Mouse (Mus musculus) midbrain, postnatal 0 days (tissue): ENCODE data around the gene Nemf. TPM values are rescaled to one million over a fixed set of nuclear protein-coding genes. Genes with fewer than 3 reads are reported as not detected.
A peak's percentile ranks its signal among the peaks of the same experiment; 100 is the strongest.

ENCODE experiments used
- ATAC-seq: fragments of 200-750 bp; cut with Nextera tagmentation; 2 replicates; pipeline ENCODE4 v1.8.0; 2017; ENCODE audit warnings: moderate number of reproducible peaks, mild to moderate bottlenecking, moderate TSS enrichment, moderate library complexity; ENCODE audit not compliant: low FRiP score
- DNase-seq: peaks from one replicate; pipeline ENCODE4 v3.0.0-alpha.2; 2015; ENCODE audit warnings: low spot score
- H3K27ac ChIP-seq: fragments of 300-500 bp; sonication (generic); 2 replicates; pipeline ENCODE4 v1.5.1; 2014; ENCODE audit warnings: low read depth, mild to moderate bottlenecking, low read length, mixed read lengths
- H3K27me3 ChIP-seq: fragments of 300-500 bp; sonication (generic); 2 replicates; pipeline ENCODE4 v1.6.1; 2014; ENCODE audit warnings: low read length, control low read depth, mixed read lengths; ENCODE audit not compliant: insufficient read depth
- H3K36me3 ChIP-seq: fragments of 300-500 bp; sonication (generic); 2 replicates; pipeline ENCODE4 v1.6.1; 2014; ENCODE audit warnings: low read length, control low read depth, mixed read lengths; ENCODE audit not compliant: insufficient read depth
- H3K4me1 ChIP-seq: fragments of 300-500 bp; sonication (generic); 2 replicates; pipeline ENCODE4 v1.6.1; 2014; ENCODE audit warnings: mild to moderate bottlenecking, control low read depth, antibody characterized with exemption, low read length, mixed read lengths; ENCODE audit not compliant: insufficient read depth
- H3K4me2 ChIP-seq: fragments of 300-500 bp; sonication (generic); 2 replicates; pipeline ENCODE4 v1.6.1; 2014; ENCODE audit warnings: low read depth, mild to moderate bottlenecking, low read length, mixed read lengths; ENCODE audit not compliant: poor library complexity, severe bottlenecking
- H3K4me3 ChIP-seq: fragments of 300-500 bp; sonication (generic); 2 replicates; pipeline ENCODE4 v1.5.1; 2014; ENCODE audit warnings: low read depth, mild to moderate bottlenecking, low read length, moderate library complexity
- H3K9ac ChIP-seq: fragments of 300-500 bp; sonication (generic); replicated peaks from 2 replicates; pipeline ENCODE4 v1.6.1; 2014; ENCODE audit warnings: mild to moderate bottlenecking, low read length, moderate library complexity, mixed read lengths; ENCODE audit not compliant: poor library complexity, severe bottlenecking
- H3K9me3 ChIP-seq: fragments of 300-500 bp; sonication (generic); 2 replicates; pipeline ENCODE4 v1.6.1; 2016; ENCODE audit warnings: low read length, control low read depth
- CTCF ChIP-seq: IDR thresholded peaks from 2 replicates; pipeline ENCODE4 v1.5.1; 2016; ENCODE audit warnings: antibody characterized with exemption, mild to moderate bottlenecking
- WGBS: fragments of 180-500 bp; shearing (Covaris S2); extraction: QIAGEN DNeasy Blood & Tissue Kit; methylation state at CpG from one replicate; pipeline ENCODE4 v1.1.7; 2014; 5-methylcytosine and 5-hydroxymethylcytosine counted together
- polyA plus RNA-seq: library from polyadenylated mRNA; unstranded; fragments of >200 nt; fragmentation: Nextera tagmentation; extraction: Ambion mirVana; gene quantifications from 2 replicates; pipeline ENCODE4 v1.2.1, GENCODE M21; 2015
- total RNA-seq: library from RNA; depleted of rRNA; stranded (reverse); fragments of >200 nt; gene quantifications from 2 replicates; pipeline ENCODE4 v1.2.3, GENCODE M21; 2014

The Nemf gene
- total and polyA plus RNA-seq, 2 experiments from 2014 or later: 24.0 to 69.6 TPM

GRCm38 (mm10) chr12:69297411-69298150, 59.4 kb downstream of the Nemf start:
- Histone ChIP-seq H3K9ac (peak overlapping the region; percentile 97), H3K4me1 (peaks cover 4% of the 10 kb centered on the region; the same call in 1 of the 2 replicates), H3K27me3 (no peaks in the 10 kb centered on the region), H3K36me3 (peaks cover 14% of the 10 kb centered on the region), H3K4me3 (peak overlapping the region; percentile 96), H3K9me3 (no peaks in the 10 kb centered on the region), H3K27ac (peak overlapping the region; percentile 96), H3K4me2 (peak overlapping the region; percentile 78)
- peak; percentile 36 for DNase-seq
- WGBS: 15% methylated on average over 20 of the region's 20 CpGs
- ATAC-seq: no peak
- no peak for TF ChIP-seq CTCF

GRCm38 (mm10) chr12:69296511-69297410, 60.2 kb downstream of the Nemf start, which contains the start of gene Klhdc2:
Klhdc2 (plus strand) TSS chr12:69296681.
- peak; percentile 96 for ATAC-seq
- peak within 1 kb of the TSS; percentile 96 for H3K27ac ChIP-seq
- H3K9ac ChIP-seq: peak within 1 kb of the TSS; percentile 97
- no peaks in the 10 kb centered on the region for H3K9me3 ChIP-seq
- no peak for TF ChIP-seq CTCF
- peaks cover 4% of the 10 kb centered on the region; the same call in 1 of the 2 replicates for H3K4me1 ChIP-seq
- peak within 1 kb of the TSS; percentile 96 for H3K4me3 ChIP-seq
- under 1% methylated on average over 93 of the region's 98 CpGs for WGBS
- peak; percentile 95 for DNase-seq
- no peaks in the 10 kb centered on the region for H3K27me3 ChIP-seq
- H3K4me2 ChIP-seq: peak within 1 kb of the TSS; percentile 78
- peaks cover 6% of the 10 kb centered on the region for H3K36me3 ChIP-seq

- no peak overlapping the region for H3K9ac ChIP-seq
- H3K4me2 ChIP-seq: peak overlapping the region; percentile 78
- no peaks in the 10 kb centered on the region for H3K36me3 ChIP-seq
- TF ChIP-seq CTCF: no peak
- H3K27ac ChIP-seq: peak overlapping the region; percentile 96
- H3K9me3 ChIP-seq: no peaks in the 10 kb centered on the region
- 77% methylated on average over 4 of the region's 4 CpGs for WGBS
- peak overlapping the region; percentile 96 for H3K4me3 ChIP-seq
- DNase-seq: no peak
- no peaks in the 10 kb centered on the region for H3K27me3 ChIP-seq
- H3K4me1 ChIP-seq: peaks cover 4% of the 10 kb centered on the region; the same call in 1 of the 2 replicates
- no peak for ATAC-seq
These were observed 61.3 kb downstream of the Nemf start for GRCm38 (mm10) chr12:69295651-69296050.

- ATAC-seq: no peak
- H3K4me2 ChIP-seq: no peak overlapping the region
- WGBS: 83% methylated on average over 2 of the region's 2 CpGs
These were observed 62.0 kb downstream of the Nemf start for GRCm38 (mm10) chr12:69294936-69295335.

GRCm38 (mm10) chr12:69293815-69294214, 63.1 kb downstream of the Nemf start:
- no peaks in the 10 kb centered on the region for H3K27me3 ChIP-seq
- no peak overlapping the region for H3K4me3 ChIP-seq
- H3K4me1 ChIP-seq: peaks cover 4% of the 10 kb centered on the region; the same call in 1 of the 2 replicates
- no peak for TF ChIP-seq CTCF
- H3K36me3 ChIP-seq: no peaks in the 10 kb centered on the region
- H3K9me3 ChIP-seq: no peaks in the 10 kb centered on the region
- H3K4me2 ChIP-seq: no peak overlapping the region
- no peak for ATAC-seq
- no peak for DNase-seq
- 59% methylated on average over 2 of the region's 2 CpGs for WGBS
- no peak overlapping the region for H3K9ac ChIP-seq
- H3K27ac ChIP-seq: no peak overlapping the region

More at GRCm38 (mm10) chr12:69294936-69295335, 62.0 kb downstream of the Nemf start:
- H3K9me3 ChIP-seq: no peaks in the 10 kb centered on the region
- no peak overlapping the region for H3K9ac ChIP-seq
- peaks cover 4% of the 10 kb centered on the region; the same call in 1 of the 2 replicates for H3K4me1 ChIP-seq
- no peaks in the 10 kb centered on the region for H3K36me3 ChIP-seq
- no peak overlapping the region for H3K27ac ChIP-seq
- TF ChIP-seq CTCF: no peak
- H3K4me3 ChIP-seq: no peak overlapping the region
- H3K27me3 ChIP-seq: no peaks in the 10 kb centered on the region
- no peak for DNase-seq
